Mouse (Mus musculus) gastrocnemius, postnatal 25 days (tissue): ENCODE data around the gene Aspn. TPM values are rescaled to one million over a fixed set of nuclear protein-coding genes. Genes with fewer than 3 reads are reported as not detected.
"Not testable (repeated sequence)": the region's sequence is repeated elsewhere in the genome, so short reads cannot be mapped to it uniquely, and the experiment has no call there.

Experiments used
- DNase-seq: peaks from one replicate; pipeline ENCODE4 v3.0.0; 2022
- total RNA-seq, 2 experiments: library from RNA; stranded (reverse); gene quantifications; 1 replicate in 1 of 2; 2 replicates in 1 of 2; pipeline ENCODE4 v1.2.3; 2021

Gene Aspn
- total RNA-seq, 2 experiments from 2014 or later, result 20.3 to 34.4 TPM

- DNase-seq, result no peak
Observed at GRCm38 (mm10) chr13:49584307-49585005, 40.2 kb downstream of the Aspn start.

- DNase-seq, result no peak
Observed at GRCm38 (mm10) chr13:49586062-49586461, 41.8 kb downstream of the Aspn start.

GRCm38 (mm10) chr13:49602541-49602940 is 58.3 kb downstream of the Aspn start:
- not testable (repeated sequence) for DNase-seq

GRCm38 (mm10) chr13:49603603-49604002 is 59.4 kb downstream of the Aspn start:
- no peak for DNase-seq

- DNase-seq, result peak; percentile 42
Observed at GRCm38 (mm10) chr13:49607714-49608113, 63.5 kb downstream of the Aspn start, which contains the start of gene Ogn. Gene Ogn, plus strand, starts transcription at chr13:49608046.

GRCm38 (mm10) chr13:49608589-49609322 is 64.5 kb downstream of the Aspn start:
- no peak for DNase-seq

- no peak for DNase-seq
Observed at GRCm38 (mm10) chr13:49617021-49617420, 72.8 kb downstream of the Aspn start.

Other genes with a start within 250 kb of the Aspn start
- gene Fgd3, start 224.1 kb upstream of the Aspn start, total RNA-seq, result under 1 TPM; 0.54 to 0.97 TPM
- 10 to 100 TPM; 19.9 to 23.1 TPM for gene Bicd2, start 202.9 kb upstream of the Aspn start, total RNA-seq
- 1 to 10 TPM; 5.1 to 6.0 TPM for gene Ippk, start 123.2 kb upstream of the Aspn start, total RNA-seq
- gene Tes3-ps, start 51.1 kb upstream of the Aspn start, total RNA-seq, result 1 to 10 TPM; 1.2 to 1.4 TPM
- 10 to 100 TPM in 1 of 2 experiments, 1 to 10 TPM in 1; 9.6 to 10.9 TPM for gene Ecm2, start 39.6 kb upstream of the Aspn start, total RNA-seq
- 1 to 10 TPM; 2.4 to 2.7 TPM for gene Omd, start 38.0 kb downstream of the Aspn start, total RNA-seq
- gene Ogn, start 63.6 kb downstream of the Aspn start, total RNA-seq, result 10 to 100 TPM; 33.9 to 37.0 TPM
- gene Cenpp, start 108.3 kb downstream of the Aspn start, total RNA-seq, result under 1 TPM; 0.78 to 0.92 TPM
- gene Nol8, start 108.6 kb downstream of the Aspn start, total RNA-seq, result 10 to 100 TPM in 1 of 2 experiments, 1 to 10 TPM in 1; 8.4 to 10.8 TPM
- gene Iars, start 137.7 kb downstream of the Aspn start, total RNA-seq, result 10 to 100 TPM; 55.4 to 66.6 TPM